Mouse (Mus musculus): Measurements from ENCODE around the gene Izumo1. TPM values are rescaled to one million over a fixed set of nuclear protein-coding genes. Genes with fewer than 3 reads are reported as not detected.

Izumo1 gene
- total RNA-seq, 4 experiments from 2014 or later = not detected

- DNase-seq (ENCODE audit: low spot score in 2 of 2) = no peak
Measured at GRCm38 (mm10) chr7:45617042-45617695, 4.4 kb upstream of the Izumo1 start, which contains the start of gene Fut1. Fut1 (plus strand) TSS chr7:45617289.

DNA sequence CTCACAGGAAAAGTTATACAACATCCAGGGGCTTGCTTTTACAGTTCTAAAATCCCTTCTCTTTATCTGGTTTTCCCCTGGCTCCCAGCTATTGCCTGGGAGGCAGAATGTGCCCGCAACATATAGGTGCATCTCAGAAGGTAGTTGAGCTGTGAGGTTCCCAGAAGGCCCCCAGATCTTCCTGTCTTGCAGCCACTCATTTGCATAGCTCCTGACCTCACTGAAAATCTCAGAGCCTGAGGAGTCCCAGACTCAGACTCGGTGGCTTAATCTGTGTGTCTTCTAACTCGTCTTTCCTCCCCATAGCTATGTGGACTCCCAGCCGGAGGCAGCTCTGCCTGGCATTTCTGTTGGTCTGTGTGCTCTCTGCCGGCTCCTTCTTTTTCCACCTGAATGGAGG is 3.3 kb upstream of the Izumo1 start:
- DNase-seq (ENCODE audit: low spot score in 2 of 2) = no peak

- DNase-seq (ENCODE audit: low spot score in 2 of 2) = no peak
Measured at GRCm38 (mm10) chr7:45619592-45619991, 2.0 kb upstream of the Izumo1 start.

DNA sequence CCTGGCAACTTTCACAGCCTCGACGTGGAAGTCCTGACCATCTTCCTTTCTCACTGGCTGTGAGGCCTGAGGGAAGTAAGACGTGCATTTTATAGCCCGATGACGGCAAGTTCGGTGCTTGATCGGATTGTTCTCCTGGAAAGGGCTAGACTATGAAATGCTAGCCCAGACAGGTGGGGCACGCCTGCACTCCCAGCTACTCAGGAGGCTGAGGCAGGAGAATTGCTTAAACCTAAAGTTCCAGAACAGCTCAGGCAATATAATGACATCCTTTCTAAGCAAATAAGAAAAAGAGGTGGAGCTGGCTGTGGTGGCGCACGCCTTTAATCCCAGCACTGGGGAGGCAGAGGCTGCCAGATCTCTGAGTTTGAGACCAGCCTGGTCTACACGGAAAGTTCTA is 1.9 kb downstream of the Izumo1 start:
- DNase-seq (ENCODE audit: low spot score in 2 of 2) = no peak

- DNase-seq (ENCODE audit: low spot score in 2 of 2) = no peak
Measured at GRCm38 (mm10) chr7:45624718-45625117, 3.1 kb downstream of the Izumo1 start.

GRCm38 (mm10) chr7:45625481-45625880 is 3.9 kb downstream of the Izumo1 start:
- DNase-seq (ENCODE audit: low spot score in 2 of 2) = no peak

DNA sequence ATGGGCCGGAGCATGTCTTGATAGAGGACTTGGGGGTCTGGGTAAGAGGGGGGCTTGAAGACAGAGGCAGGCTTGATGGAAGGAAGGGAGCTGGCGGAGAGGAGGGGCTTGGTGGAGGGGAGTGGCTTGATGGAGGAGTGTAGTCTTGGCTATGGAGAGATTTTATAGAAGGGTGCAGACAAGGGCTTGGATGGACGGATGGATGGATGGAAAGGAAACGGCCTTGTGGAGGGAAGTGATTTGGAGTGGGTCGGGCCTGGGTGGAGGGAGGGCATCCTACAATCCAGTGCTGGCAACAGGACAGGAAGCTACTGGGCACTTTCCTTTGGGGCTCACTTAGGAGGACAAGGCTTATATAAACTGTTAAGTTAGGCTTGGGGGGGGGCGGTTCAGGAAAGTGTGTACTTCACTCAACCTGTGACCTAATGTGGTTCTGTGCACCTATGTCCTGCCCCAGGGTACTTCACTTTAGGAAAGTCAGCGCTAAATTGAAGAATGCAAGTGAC is 5.0 kb downstream of the Izumo1 start:
- DNase-seq (ENCODE audit: low spot score in 2 of 2) = no peak

DNA sequence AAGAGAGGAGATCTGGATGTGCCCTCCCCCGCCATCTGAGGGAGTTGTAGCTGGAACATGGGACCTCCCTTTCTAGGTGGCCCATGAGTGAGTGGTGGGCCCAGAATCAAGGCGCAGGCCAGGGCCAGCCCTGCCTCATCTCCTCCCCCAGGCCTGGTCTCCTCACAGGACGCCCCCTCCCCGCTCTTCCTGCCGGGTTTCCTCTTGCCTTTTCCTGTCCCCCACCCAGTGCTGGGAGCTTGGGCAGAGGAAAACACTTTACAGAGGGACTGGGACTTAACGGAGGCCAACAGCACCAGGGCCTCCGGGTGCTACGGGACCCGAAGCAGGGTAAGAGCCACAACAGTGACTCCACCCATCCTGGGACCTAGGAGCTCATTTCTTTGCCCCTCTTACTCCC is 5.7 kb downstream of the Izumo1 start, which contains the start of gene Rasip1:
Gene Rasip1, plus strand, starts transcription at position 228 of the 400 bp plus-strand sequence.
- no peak for DNase-seq (ENCODE audit: low spot score in 2 of 2)

DNA sequence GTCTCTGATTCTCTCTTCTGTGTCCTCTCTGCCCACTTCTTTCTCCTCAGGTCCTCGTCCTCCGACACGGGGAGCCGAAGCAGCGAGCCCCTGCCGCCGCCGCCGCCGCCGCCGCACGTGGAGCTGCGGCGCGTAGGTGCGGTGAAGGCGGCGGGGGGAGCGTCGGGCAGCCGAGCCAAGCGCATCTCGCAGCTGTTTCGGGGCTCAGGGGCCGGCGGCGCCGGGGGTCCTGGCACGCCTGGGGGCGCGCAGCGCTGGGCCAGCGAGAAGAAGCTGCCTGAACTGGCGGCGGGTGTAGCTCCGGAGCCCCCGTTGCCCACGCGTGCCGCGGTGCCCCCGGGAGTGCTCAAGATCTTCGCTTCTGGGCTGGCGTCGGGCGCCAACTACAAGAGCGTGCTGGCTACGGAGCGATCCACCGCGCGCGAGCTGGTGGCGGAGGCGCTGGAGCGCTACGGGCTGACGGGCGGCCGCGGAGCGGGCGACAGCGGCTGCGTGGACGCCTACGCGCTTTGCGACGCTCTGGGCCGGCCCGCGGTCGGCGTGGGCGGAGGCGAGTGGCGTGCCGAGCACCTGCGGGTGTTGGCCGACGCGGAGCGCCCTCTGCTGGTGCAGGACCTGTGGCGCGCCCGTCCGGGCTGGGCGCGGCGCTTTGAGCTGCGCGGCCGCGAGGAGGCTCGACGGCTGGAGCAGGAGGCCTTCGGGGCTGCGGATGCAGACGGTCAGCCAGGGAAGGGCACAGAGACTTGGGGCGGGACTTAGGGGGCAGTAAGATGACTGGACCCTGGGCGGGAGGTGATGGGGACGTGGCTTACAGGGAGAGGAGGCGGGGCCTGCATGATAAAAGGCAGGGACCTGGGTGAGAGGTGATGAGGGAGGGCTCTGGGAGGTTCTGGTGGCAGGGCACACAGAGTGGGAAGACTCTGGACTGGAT is 7.0 kb downstream of the Izumo1 start:
- DNase-seq (ENCODE audit: low spot score in 2 of 2) = peak; percentile 55 to 77

GRCm38 (mm10) chr7:45630064-45630907 is 8.7 kb downstream of the Izumo1 start:
- DNase-seq (ENCODE audit: low spot score in 2 of 2) = no peak

- DNase-seq (ENCODE audit: low spot score in 2 of 2) = no peak
Measured at GRCm38 (mm10) chr7:45632499-45632898, 10.9 kb downstream of the Izumo1 start.

GRCm38 (mm10) chr7:45634946-45635681 is 13.5 kb downstream of the Izumo1 start:
- no peak for DNase-seq (ENCODE audit: low spot score in 2 of 2)

GRCm38 (mm10) chr7:45635711-45636688 is 14.4 kb downstream of the Izumo1 start:
- no peak for DNase-seq (ENCODE audit: low spot score in 2 of 2)

GRCm38 (mm10) chr7:45637710-45638109 is 16.1 kb downstream of the Izumo1 start:
- no peak for DNase-seq (ENCODE audit: low spot score in 2 of 2)

DNA sequence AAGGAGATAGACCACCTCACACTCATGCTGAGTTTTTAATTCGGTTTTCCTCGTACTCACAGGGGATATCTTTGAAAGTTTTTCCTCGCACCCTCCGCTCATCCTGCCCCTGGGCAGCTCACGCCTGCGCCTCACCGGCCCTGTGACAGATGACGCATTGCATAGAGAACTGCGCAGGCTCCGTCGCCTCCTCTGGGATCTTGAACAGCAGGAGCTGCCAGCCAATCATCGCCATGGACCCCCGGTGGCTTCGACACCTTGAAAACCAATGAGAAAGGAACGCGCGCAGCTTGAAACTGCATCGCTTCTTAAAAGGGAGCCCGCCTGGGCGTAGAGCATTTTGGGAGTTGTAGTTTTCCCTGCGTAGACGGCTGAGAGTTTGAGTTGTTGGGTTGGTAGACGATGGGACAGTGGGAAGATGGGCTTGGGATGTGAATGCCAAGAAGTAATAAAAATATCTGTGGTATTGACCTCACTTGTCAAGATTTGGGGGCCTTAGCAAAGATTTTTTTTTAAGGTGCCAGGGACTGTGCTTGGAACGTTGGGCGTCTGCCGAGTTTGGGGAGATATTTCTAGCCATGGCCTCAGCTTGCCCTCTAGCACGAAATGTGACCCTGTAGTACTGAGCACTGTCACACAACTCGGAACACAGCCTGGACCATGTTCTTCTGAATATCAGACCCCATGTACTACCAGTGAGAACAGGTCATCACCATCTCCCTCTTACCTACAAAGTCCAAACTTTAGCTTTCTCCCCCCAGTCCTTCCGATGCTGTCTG is 17.2 kb downstream of the Izumo1 start:
- peak; percentile 78 to 98 for DNase-seq (ENCODE audit: low spot score in 2 of 2)

- DNase-seq (ENCODE audit: low spot score in 2 of 2) = no peak
Measured at GRCm38 (mm10) chr7:45639561-45640027, 18.0 kb downstream of the Izumo1 start, which contains the start of gene Mamstr. Mamstr (plus strand) TSS chr7:45639977.

DNA sequence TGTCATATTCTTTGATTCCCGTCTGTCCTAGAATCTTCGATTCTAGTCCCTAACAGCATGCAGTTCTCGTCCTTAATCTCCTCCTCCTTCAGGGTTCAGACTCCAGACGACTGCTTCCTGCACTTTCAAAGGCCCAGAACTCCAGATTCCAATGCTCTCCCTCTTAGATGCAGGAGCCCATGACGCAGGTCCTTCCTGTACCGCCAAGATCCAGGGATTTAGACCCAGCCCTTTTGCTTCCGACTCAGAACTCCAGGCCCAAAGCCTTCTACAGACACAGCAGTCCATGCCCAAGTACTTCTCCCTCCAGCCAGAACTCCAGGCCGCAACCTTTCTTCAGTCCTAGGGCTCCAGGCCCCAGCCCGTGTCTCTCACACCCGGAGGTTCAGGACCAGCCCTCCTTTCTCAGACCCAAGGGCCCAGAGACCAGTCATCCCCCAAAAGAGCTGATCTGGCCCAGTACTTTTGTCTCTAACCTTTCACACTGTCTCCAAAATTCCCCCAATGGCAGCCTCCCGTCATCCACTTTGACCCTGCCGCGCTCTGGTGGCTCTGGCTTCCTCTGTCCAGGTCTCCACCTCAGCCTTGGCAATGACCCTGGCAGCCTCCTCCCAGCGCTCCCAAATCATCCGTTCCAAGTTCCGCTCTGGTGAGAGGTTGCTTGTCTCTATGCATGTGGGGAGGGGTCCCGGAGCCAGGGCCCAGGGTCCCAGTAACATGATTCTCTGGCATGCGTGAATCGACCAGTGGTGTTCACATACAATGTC is 18.8 kb downstream of the Izumo1 start:
- DNase-seq (ENCODE audit: low spot score in 2 of 2) = no peak
